Mouse (Mus musculus) left cerebral cortex, postnatal 25 days (tissue): Measurements from ENCODE around the gene Gpr146. TPM values are rescaled to one million over a fixed set of nuclear protein-coding genes. Genes with fewer than 3 reads are reported as not detected.

ENCODE experiments used
- DNase-seq, 2 experiments: peaks; one replicate each; pipeline ENCODE4 v3.0.0; 2022; ENCODE audit warnings: low spot score in 2 of 2, mixed read lengths in 1 of 2
- intact Hi-C: fragments of 180-260 bp; cut with DNase I; formaldehyde crosslinking; loops from one replicate; pipeline ENCODE4 v1.15.1; 2025
- total RNA-seq, 2 experiments: library from RNA; stranded (reverse); gene quantifications; 2 replicates each; pipeline ENCODE4 v1.2.3; 2021

The Gpr146 gene
- total RNA-seq, 2 experiments from 2014 or later: 12.0 to 13.5 TPM

DNA sequence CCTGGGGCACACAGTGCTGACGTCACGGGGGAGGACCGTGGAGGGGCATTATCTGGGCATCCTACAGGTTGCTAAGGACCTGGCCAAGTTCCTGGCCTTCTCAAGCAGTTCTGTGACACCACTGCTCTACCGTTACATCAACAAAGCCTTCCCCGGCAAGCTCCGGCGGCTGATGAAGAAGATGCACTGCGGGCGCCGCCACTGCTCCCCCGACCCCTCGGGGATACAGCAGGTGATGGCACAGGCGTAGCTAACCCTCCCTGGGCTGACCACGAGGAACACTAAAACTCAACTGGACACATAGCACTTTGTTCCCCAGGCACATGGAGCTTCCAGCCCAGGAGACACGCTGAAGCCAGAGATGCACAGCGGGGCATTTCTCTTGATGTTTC, 15.7 kb downstream of the Gpr146 start:
- DNase-seq: peak in 1 of 2 experiments; percentile 3
- intact Hi-C loops: no loop called here

GRCm38 (mm10) chr5:139394399-139394798, 16.9 kb downstream of the Gpr146 start:
- peak in 1 of 2 experiments; percentile 7 for DNase-seq
- intact Hi-C loops: no loop called here

DNA sequence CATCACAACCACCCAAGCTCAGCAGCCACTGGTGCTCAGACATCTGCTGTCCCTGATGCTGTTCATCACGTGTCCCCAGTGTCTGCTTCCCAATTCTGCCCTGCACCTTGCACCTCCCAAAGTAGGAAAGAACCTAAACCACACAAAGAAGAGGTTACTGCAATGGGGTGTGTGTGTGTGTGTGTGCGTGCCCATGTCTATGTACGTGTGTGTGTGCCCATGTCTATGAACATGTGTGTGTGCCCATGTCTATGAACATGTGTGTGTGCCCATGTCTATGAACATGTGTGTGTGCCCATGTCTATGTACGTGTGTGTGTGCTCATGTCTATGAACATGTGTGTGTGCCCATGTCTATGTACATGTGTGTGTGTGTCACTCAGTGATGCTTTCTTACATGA, 18.0 kb downstream of the Gpr146 start:
- DNase-seq: no peak
- intact Hi-C loops: no loop called here

- intact Hi-C loops: no loop called here
- DNase-seq: no peak
Measured at GRCm38 (mm10) chr5:139397359-139397916, 19.9 kb downstream of the Gpr146 start.

DNA sequence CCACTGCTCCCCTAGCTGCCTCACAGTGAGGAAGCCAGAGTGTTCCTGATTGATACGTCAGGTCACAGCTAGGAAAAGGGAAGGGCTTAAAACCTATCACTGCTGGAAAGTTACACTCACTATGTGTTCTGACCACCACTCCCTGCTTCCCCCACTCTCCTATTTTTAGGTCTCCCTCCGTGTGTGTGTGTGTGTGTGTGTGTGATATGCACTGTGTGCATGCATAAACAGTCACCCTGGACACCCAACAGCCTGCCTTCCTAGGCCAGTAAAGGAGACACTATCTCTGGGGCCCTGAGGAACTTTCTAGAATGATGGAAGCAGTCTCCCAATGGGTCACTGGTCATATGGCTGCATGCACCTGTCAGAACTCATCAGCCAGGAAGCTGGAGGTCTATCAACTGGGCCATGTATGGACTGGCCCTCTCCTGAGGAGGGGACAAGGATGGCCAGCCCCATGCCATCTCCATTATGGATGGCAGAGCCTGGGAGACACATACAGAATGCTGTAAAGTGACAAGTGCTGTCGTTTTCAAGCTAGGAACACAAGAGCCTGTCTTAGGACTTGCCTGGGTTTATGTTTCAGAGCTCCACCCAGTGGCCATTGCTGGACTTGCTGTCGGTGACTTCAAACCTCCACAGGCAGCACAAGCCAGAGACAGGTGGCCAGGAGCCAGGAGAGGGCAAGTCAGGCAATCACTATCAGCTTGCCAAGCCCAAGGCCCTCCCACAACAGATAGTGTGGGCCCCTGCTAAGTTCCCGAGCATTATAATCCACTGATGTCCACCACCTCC, 20.7 kb downstream of the Gpr146 start:
- DNase-seq: peak; percentile 90 to 97
- intact Hi-C loops: loop anchor here (1.0 kb wide), 1 partner anchor 34 kb away; no protein-coding TSS in a partner anchor

DNA sequence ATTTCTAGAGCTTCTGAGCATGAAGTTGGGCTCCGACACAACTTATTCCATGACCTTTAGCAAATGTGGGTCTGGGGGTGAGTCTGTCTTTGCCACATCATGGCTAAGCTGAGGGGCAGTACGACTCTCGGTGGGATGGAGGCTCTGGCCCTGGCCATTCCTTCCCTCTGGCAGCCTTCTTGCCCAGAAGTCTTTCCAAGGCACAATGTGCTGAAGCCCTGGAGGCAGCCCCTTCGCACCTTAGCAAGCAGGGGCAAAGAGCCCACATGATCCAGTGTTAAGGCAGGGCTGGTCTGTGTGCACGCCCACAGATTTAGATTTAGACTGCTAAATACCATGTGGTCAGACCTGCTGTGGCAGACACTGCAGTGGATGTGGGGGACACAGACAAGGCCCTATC, 21.3 kb downstream of the Gpr146 start:
- intact Hi-C loops: loop anchor here (1.0 kb wide), 1 partner anchor 34 kb away; no protein-coding TSS in a partner anchor
- no peak for DNase-seq

DNA sequence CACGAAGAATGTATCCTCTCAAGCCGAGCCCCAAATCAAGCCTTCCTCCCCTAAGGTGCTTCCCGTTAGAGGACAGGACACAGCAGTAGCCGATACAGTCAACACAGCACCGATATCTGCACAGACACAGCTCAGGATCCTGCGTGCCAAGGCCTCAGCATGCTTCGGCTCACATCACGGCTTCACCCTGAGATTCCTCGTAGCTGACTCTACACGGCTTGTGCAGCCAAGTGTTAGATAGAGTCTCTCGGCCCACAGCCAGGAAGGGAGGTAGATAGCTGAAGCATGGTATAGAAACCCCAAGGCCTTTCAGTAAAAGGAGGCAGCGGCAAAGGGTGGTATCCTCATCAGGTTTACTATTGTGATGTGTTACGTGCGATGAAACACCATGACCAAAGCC, 22.5 kb downstream of the Gpr146 start:
- intact Hi-C loops: loop anchor here (5.0 kb wide), 1 partner anchor 57 kb away; no protein-coding TSS in a partner anchor
- DNase-seq: no peak

GRCm38 (mm10) chr5:139402106-139402505, 24.6 kb downstream of the Gpr146 start:
- DNase-seq: peak in 1 of 2 experiments; percentile 76
- intact Hi-C loops: loop anchor here (2.0 to 5.0 kb wide), 2 partner anchors 29 to 55 kb away; no protein-coding TSS in a partner anchor

DNA sequence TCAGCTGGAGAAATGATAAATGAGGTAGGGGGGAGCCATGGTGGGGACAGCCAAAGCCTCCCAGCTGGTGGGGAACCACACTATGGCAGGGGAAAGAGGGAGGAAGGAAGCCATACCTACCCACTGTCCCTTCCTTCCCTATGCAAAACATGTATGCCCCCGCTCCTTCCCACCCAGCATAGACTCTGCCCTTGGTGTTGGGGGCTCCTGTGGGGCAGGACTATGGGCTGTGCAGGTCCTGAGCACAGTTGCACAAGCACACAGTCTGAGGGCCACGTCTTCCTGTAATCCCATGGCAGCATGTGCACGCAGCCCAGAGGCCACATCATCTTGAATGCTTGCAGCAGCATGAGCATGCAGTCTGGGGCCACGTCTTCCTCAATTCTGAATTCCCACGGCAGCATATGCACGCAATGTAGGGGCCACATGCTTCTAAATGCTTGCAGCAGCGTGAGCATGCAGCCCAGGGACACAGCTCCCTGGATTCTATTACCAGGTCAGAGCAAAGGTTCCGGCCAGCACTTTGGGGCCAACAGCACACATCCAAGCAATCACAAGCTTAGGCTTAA, 26.3 kb downstream of the Gpr146 start:
- intact Hi-C loops: loop anchor here (2.0 to 5.0 kb wide), 2 partner anchors 27 to 54 kb away; no protein-coding TSS in a partner anchor
- DNase-seq: no peak

- DNase-seq: no peak
- intact Hi-C loops: loop anchor here (5.0 kb wide), 1 partner anchor 52 kb away; no protein-coding TSS in a partner anchor
Measured at GRCm38 (mm10) chr5:139404801-139405401, 27.4 kb downstream of the Gpr146 start, which contains the start of gene C130050O18Rik. Gene C130050O18Rik, plus strand, starts transcription at chr5:139405280.

DNA sequence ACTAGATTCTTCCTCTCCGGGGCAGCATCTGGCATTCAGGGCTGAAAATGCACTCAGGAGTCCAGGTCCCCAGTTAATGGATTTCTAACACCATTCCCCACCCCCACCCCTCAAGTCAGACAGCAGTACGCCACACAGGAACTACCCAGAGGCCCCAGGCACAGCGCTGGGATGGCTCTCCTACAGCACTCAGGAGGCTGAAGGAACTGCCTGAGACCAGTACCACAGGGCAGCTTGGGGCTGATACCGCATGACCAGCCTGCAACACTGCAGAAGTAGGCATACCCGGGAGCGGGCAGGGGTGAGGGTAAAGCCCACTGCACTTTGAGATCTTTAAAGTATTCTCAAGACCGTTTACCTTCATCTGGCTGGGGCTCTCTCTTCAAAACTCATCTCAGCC, 28.0 kb downstream of the Gpr146 start:
- intact Hi-C loops: no loop called here
- DNase-seq: no peak

GRCm38 (mm10) chr5:139405953-139406352, 28.5 kb downstream of the Gpr146 start:
- intact Hi-C loops: no loop called here
- DNase-seq: no peak

GRCm38 (mm10) chr5:139407121-139407885, 29.8 kb downstream of the Gpr146 start:
- intact Hi-C loops: no loop called here

GRCm38 (mm10) chr5:139408511-139408910, 31.0 kb downstream of the Gpr146 start:
- DNase-seq: peak in 1 of 2 experiments; percentile 53
- intact Hi-C loops: no loop called here

More at GRCm38 (mm10) chr5:139407121-139407885, 29.8 kb downstream of the Gpr146 start:
- DNase-seq: no peak

DNA sequence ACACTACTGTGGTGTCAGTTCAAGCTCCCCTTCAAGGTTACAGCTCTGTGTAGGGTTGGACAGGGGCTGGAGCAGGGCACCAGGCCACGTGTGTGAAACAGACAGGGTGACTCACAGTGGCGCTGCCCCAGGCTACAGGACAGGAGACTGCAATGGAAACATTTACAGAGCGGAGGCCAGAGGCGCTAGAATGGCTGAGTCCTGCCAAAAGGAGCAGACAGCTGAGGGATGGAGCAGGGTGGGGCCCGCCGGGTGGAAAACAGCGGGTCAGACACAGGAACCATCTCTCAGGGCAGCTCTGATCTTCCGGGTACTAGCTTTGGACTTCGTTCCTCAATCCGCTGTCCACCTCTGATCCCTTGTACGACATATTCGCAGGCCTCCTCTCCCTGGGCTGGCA, 31.9 kb downstream of the Gpr146 start:
- DNase-seq: no peak
- intact Hi-C loops: no loop called here

DNA sequence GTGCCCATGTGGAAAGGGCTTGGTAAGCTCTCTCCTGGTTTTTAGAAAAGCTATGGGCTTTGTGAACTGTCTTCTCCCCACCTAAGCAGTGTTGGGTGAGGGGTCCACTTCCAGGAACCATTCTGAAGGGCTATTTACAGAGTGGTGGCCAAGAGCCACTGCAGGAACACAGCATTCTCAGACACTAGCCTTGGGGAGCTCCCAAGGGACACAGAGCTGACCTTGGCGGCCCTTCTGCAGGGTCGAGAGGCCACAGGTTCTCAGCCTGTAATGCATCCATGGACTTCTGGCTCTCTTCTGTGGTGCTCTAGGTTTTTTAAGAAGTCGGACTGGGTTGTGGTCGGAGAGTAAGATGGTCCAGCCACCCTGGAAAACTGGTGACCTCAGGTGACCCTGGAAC, 32.6 kb downstream of the Gpr146 start:
- intact Hi-C loops: no loop called here
- no peak for DNase-seq

GRCm38 (mm10) chr5:139411117-139411516, 33.6 kb downstream of the Gpr146 start:
- intact Hi-C loops: no loop called here
- DNase-seq: no peak

GRCm38 (mm10) chr5:139411665-139412314, 34.3 kb downstream of the Gpr146 start:
- intact Hi-C loops: no loop called here
- DNase-seq: no peak

DNA sequence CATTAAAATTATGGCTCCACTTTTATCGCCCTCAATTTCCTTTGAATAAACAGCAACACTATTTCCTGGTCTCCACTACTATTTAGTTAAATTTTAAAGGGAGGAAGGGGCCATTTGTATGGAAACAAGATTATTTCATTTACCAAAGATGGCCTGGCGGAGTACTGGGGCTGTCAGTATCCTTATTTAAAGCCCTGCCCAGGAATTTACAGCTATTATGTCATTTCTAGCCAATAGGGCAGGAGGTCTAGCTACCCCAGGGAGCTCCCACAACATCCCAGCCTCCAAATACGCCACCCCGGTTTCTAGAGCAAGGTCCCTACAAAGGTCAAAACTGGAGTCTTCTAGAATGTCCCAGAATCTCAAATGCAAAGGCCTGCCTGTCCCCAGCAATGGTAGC, 36.0 kb downstream of the Gpr146 start:
- DNase-seq: no peak
- intact Hi-C loops: no loop called here
